In the genomic region with DNA sequence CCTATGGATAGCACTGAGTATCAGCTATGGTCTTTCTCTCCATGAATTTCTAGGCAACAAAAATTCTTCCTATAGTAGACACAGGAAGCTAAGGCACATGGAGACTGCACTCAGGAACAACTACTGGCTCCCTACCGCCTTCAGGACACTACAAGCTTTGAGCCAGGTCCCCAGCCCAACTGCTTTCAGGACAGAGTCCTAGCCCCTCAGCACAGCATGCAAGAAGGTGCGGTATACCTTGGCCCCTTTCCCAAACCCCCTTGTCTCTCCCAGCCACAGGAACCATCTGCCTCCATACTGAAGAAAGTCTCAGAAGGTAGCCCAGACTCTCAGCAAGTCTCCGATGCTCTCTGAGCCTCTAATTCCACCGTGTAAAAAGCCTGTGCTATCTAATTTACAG, we compare ENCODE assay signal across 16 mouse cellular contexts.
DNase-seq lines count a peak whose midpoint lies in the region; ATAC-seq and TF ChIP-seq lines count a peak whose summit lies in the region.
"Had no signal": no experiment of that assay in that cellular context is flagged by ENCODE, and none has a peak within 500 bp of the region (broad histone marks: within the 10 kb centered on the region; RNA-seq: fewer than 3 reads in every experiment).

No protein-coding gene starts in this region.

- H3K4me1 ChIP-seq in heart, embryonic 13.5 days, result peaks cover 82% of the 10 kb centered on the region
- peaks cover 26% of the 10 kb centered on the region for H3K4me1 ChIP-seq in hindbrain, embryonic 16.5 days (ENCODE audit: control insufficient read depth, insufficient read depth, low read depth, low read length)
- H3K4me1 ChIP-seq in hindbrain, embryonic 11.5 days (replicated peaks; ENCODE audit: control insufficient read depth, insufficient read depth, low read length), result no peaks in the 10 kb centered on the region
- H3K4me1 ChIP-seq in hindbrain, postnatal 0 days (ENCODE audit: insufficient read depth, low read length), result peaks cover 18% of the 10 kb centered on the region

- peaks cover 17% of the 10 kb centered on the region; the same call in 1 of the 2 replicates for H3K36me3 ChIP-seq in heart, embryonic 13.5 days
- no peaks in the 10 kb centered on the region for H3K36me3 ChIP-seq in hindbrain, embryonic 16.5 days (ENCODE audit: control insufficient read depth, insufficient read depth, low read length)
- no peaks in the 10 kb centered on the region; the same call in 1 of the 2 replicates for H3K36me3 ChIP-seq in hindbrain, embryonic 11.5 days (ENCODE audit: control insufficient read depth, insufficient read depth, low read length)
- H3K36me3 ChIP-seq in hindbrain, postnatal 0 days (ENCODE audit: insufficient read depth, low read length), result no peaks in the 10 kb centered on the region

- H3K4me3 ChIP-seq in heart, embryonic 13.5 days, result no peak overlapping the region
- H3K4me3 ChIP-seq in hindbrain, embryonic 16.5 days (ENCODE audit: low read length), result no peak overlapping the region
- no peak overlapping the region for H3K4me3 ChIP-seq in hindbrain, embryonic 11.5 days (ENCODE audit: low read depth, low read length)
- no peak overlapping the region for H3K4me3 ChIP-seq in hindbrain, postnatal 0 days (ENCODE audit: low read length)
- H3K4me3 ChIP-seq: forebrain, embryonic 10.5 days; heart, embryonic 10.5 days; liver, embryonic 12.5 days had no signal

- 0 out of 2 replicates have a peak overlapping the region, but pooled peaks have one; percentile 24 for H3K27ac ChIP-seq in heart, embryonic 13.5 days (replicated peaks)
- H3K27ac ChIP-seq in hindbrain, embryonic 16.5 days (ENCODE audit: low read depth, low read length), result peak overlapping the region; percentile 37; the same call in 1 of the 2 replicates
- H3K27ac ChIP-seq in hindbrain, embryonic 11.5 days (ENCODE audit: low read depth, low read length), result no peak overlapping the region
- 0 out of 2 replicates have a peak overlapping the region, but pooled peaks have one; percentile 51 for H3K27ac ChIP-seq in hindbrain, postnatal 0 days
- H3K27ac ChIP-seq: forebrain, embryonic 10.5 days; heart, embryonic 10.5 days; kidney, postnatal 0 days; liver, embryonic 12.5 days; stomach, postnatal 0 days had no signal

- no peaks in the 10 kb centered on the region for H3K9me3 ChIP-seq in heart, embryonic 13.5 days
- no peaks in the 10 kb centered on the region for H3K9me3 ChIP-seq in hindbrain, embryonic 16.5 days (ENCODE audit: control insufficient read depth, low read length)
- no peaks in the 10 kb centered on the region for H3K9me3 ChIP-seq in hindbrain, embryonic 11.5 days (ENCODE audit: control insufficient read depth, low read length)
- H3K9me3 ChIP-seq in hindbrain, postnatal 0 days (ENCODE audit: low read length), result no peaks in the 10 kb centered on the region
- H3K9me3 ChIP-seq: heart, embryonic 10.5 days; liver, embryonic 12.5 days had no signal

- H3K9ac ChIP-seq in heart, embryonic 13.5 days, result no peak overlapping the region
- H3K9ac ChIP-seq in hindbrain, embryonic 16.5 days (ENCODE audit: low read depth, low read length), result no peak overlapping the region
- H3K9ac ChIP-seq in hindbrain, embryonic 11.5 days (ENCODE audit: low read depth, low read length), result no peak overlapping the region
- H3K9ac ChIP-seq in hindbrain, postnatal 0 days (replicated peaks; ENCODE audit: low read length), result no peak overlapping the region
- H3K9ac ChIP-seq: liver, embryonic 12.5 days had no signal

- ATAC-seq in heart, embryonic 13.5 days (ENCODE audit: extremely low read depth, insufficient number of reproducible peaks, low FRiP score, low TSS enrichment), result no peak
- ATAC-seq in hindbrain, embryonic 16.5 days, result no peak
- no peak for ATAC-seq in hindbrain, embryonic 11.5 days (ENCODE audit: low FRiP score)
- no peak for ATAC-seq in hindbrain, postnatal 0 days
- ATAC-seq: liver, embryonic 12.5 days had no signal

- no peak for TF ChIP-seq CTCF in hindbrain, postnatal 0 days (IDR thresholded peaks at IDR 0.05; ENCODE audit: low read depth)

- no peaks in the 10 kb centered on the region for H3K27me3 ChIP-seq in heart, embryonic 13.5 days (replicated peaks)
- H3K27me3 ChIP-seq in hindbrain, embryonic 16.5 days (replicated peaks; ENCODE audit: control insufficient read depth, insufficient read depth, low read length), result no peaks in the 10 kb centered on the region
- no peaks in the 10 kb centered on the region for H3K27me3 ChIP-seq in hindbrain, embryonic 11.5 days (ENCODE audit: control insufficient read depth, insufficient read depth, low read length)
- H3K27me3 ChIP-seq in hindbrain, postnatal 0 days (ENCODE audit: insufficient read depth, low read length), result no peaks in the 10 kb centered on the region
- H3K27me3 ChIP-seq: liver, embryonic 12.5 days had no signal

- DNase-seq in cerebellum, postnatal 10 days, result peak; percentile 53 to 59
- no peak for DNase-seq in cerebellum, postnatal 4 days (ENCODE audit: low spot score in 2 of 2)
- no peak for DNase-seq in heart, adult 11 months
- DNase-seq in hindbrain, embryonic 11.5 days (ENCODE audit: low spot score), result no peak
- DNase-seq in hindbrain, postnatal 0 days (ENCODE audit: low spot score), result no peak
- no peak for DNase-seq in right cerebral cortex, postnatal 10 days (ENCODE audit: low spot score in 2 of 2)
- DNase-seq: thymus, adult 2 months; thymus, postnatal 4 days had no signal

- WGBS in heart, embryonic 13.5 days, result 57% methylated on average over 4 of the region's 4 CpGs
- 61% methylated on average over 4 of the region's 4 CpGs for WGBS in hindbrain, embryonic 16.5 days
- 87% methylated on average over 4 of the region's 4 CpGs for WGBS in hindbrain, embryonic 11.5 days
- 56% methylated on average over 4 of the region's 4 CpGs for WGBS in hindbrain, postnatal 0 days

- no peak overlapping the region for H3K4me2 ChIP-seq in heart, embryonic 13.5 days
- H3K4me2 ChIP-seq in hindbrain, embryonic 16.5 days (ENCODE audit: low read length), result no peak overlapping the region
- no peak overlapping the region for H3K4me2 ChIP-seq in hindbrain, embryonic 11.5 days (replicated peaks; ENCODE audit: low read depth, low read length)
- H3K4me2 ChIP-seq in hindbrain, postnatal 0 days (ENCODE audit: low read depth, low read length), result no peak overlapping the region
- H3K4me2 ChIP-seq: liver, embryonic 12.5 days; midbrain, embryonic 11.5 days had no signal

Comparison
In these comparisons a context has a peak if more than half of its experiments do, and no peak if none do; other contexts are left out.
1. DNase-seq: peak in cerebellum, postnatal 10 days (2 of 2); none in cerebellum, postnatal 4 days (0 of 2), heart, adult 11 months (single experiment), hindbrain, embryonic 11.5 days (single experiment), hindbrain, postnatal 0 days (single experiment) and right cerebral cortex, postnatal 10 days (0 of 2).